Mouse (Mus musculus): ENCODE results near the gene Cst10. TPM values are rescaled to one million over a fixed set of nuclear protein-coding genes. Genes with fewer than 3 reads are reported as not detected.

The Cst10 gene
- not detected in 2 replicates for polyA plus RNA-seq (2015; fragmentation: Nextera tagmentation; extraction: Ambion mirVana)

DNA sequence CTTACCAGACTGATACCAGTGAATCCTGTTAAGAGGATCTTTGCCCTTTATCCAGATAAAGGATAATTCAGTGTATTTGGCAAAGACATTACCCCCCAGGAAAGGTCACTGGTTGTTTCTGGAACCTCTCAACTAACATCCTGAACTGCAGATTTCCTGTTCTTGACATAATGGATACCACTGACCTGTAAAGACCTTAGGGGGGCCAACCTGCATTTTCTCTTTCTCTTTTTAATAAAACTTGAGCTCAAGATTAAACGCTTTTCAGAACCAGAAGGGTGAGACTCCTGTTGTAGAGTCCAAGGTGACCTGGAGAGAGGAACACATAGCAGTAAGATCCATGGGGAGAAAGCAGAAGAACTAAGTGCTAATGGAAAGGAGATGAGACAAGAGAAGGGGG lies at the start of gene Cst10:
TSS of gene Cst10 (plus strand) at position 301 of the 400 bp plus-strand sequence.
- H3K9me3 ChIP-seq (replicated peaks; ENCODE audit: control insufficient read depth, low read length): no peaks in the 10 kb centered on the region
- H3K4me1 ChIP-seq (ENCODE audit: control insufficient read depth, insufficient read depth, low read length): no peaks in the 10 kb centered on the region
- no peak within 1 kb of the TSS for H3K27ac ChIP-seq (ENCODE audit: low read length)
- no peak within 1 kb of the TSS for H3K4me2 ChIP-seq (ENCODE audit: low read depth, low read length)
- no peaks in the 10 kb centered on the region for H3K36me3 ChIP-seq (ENCODE audit: control insufficient read depth, insufficient read depth)
- no peak within 1 kb of the TSS for H3K9ac ChIP-seq (ENCODE audit: low read length)
- ATAC-seq (replicated peaks; ENCODE audit: extremely low read depth, insufficient read depth, low FRiP score): no peak
- no peaks in the 10 kb centered on the region for H3K27me3 ChIP-seq (ENCODE audit: control insufficient read depth, insufficient read depth, low read length)
- H3K4me3 ChIP-seq (ENCODE audit: low read length): no peak within 1 kb of the TSS
- WGBS: 62% methylated on average over 1 of the region's 1 CpGs

DNA sequence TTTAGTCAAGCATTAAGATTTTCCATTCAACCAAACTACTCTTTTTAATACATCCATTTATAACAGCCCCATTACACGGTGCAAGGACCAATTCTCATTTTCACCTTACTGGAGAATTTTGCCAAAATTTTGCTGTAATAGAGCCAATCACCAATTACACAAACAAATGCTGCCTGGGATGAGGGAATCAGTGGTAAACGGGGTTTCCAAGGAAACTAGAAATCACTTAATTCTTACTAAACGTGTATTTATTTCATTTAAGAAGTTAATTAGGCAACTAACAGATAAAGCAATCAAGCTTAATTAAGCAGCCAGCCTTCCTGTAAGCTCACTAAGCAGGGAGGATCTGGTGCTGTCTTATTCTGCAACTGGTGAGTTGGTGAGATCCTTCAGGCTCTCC lies 11.9 kb upstream of the Cst10 start:
- Histone ChIP-seq H3K4me3 (ENCODE audit: low read length) (no peak overlapping the region), H3K36me3 (ENCODE audit: control insufficient read depth, insufficient read depth) (no peaks in the 10 kb centered on the region), H3K4me1 (ENCODE audit: control insufficient read depth, insufficient read depth, low read length) (no peaks in the 10 kb centered on the region), H3K27me3 (ENCODE audit: control insufficient read depth, insufficient read depth, low read length) (no peaks in the 10 kb centered on the region), H3K9me3 (replicated peaks; ENCODE audit: control insufficient read depth, low read length) (no peaks in the 10 kb centered on the region), H3K27ac (ENCODE audit: low read length) (no peak overlapping the region), H3K4me2 (ENCODE audit: low read depth, low read length) (no peak overlapping the region), H3K9ac (ENCODE audit: low read length) (no peak overlapping the region)
- 49% methylated on average over 3 of the region's 3 CpGs for WGBS
- ATAC-seq (replicated peaks; ENCODE audit: extremely low read depth, insufficient read depth, low FRiP score): no peak

DNA sequence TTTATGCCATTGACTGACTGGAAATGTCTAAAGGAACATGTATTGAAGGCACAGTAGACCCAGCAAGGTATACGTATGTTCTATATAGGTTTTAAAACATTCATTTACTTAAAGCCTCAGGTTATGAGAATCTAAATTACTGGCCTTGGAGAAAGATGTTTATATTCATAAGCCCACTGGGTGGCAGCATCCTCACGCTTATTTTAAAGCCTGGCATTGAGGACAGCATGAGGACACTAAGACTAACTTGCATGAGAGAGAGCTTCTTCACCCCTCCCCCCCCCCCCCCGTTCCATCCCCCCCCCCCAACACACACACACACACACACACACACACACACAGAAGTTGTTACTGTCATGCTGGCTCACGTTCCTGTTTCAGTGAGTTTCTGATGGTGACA lies 17.7 kb downstream of the Cst10 start:
- H3K27ac ChIP-seq (ENCODE audit: low read length): no peak overlapping the region
- no peaks in the 10 kb centered on the region for H3K4me1 ChIP-seq (ENCODE audit: control insufficient read depth, insufficient read depth, low read length)
- no peak overlapping the region for H3K4me2 ChIP-seq (ENCODE audit: low read depth, low read length)
- H3K9ac ChIP-seq (ENCODE audit: low read length): no peak overlapping the region
- no peaks in the 10 kb centered on the region for H3K27me3 ChIP-seq (ENCODE audit: control insufficient read depth, insufficient read depth, low read length)
- no peaks in the 10 kb centered on the region for H3K36me3 ChIP-seq (ENCODE audit: control insufficient read depth, insufficient read depth)
- 31% methylated on average over 3 of the region's 4 CpGs for WGBS
- ATAC-seq (replicated peaks; ENCODE audit: extremely low read depth, insufficient read depth, low FRiP score): no peak
- no peak overlapping the region for H3K4me3 ChIP-seq (ENCODE audit: low read length)
- H3K9me3 ChIP-seq (replicated peaks; ENCODE audit: control insufficient read depth, low read length): no peaks in the 10 kb centered on the region

Measured in heart, embryonic 16.5 days (tissue).